Mouse (Mus musculus) cortical plate, adult 2 months (tissue): ENCODE measurements around the gene Cfap77. TPM values are rescaled to one million over a fixed set of nuclear protein-coding genes. Genes with fewer than 3 reads are reported as not detected.

Experiments
- H3K27ac ChIP-seq: fragments of 200-500 bp; 2 replicates; pipeline ENCODE4 v1.5.1; 2012; ENCODE audit warnings: low read length, control low read depth, inconsistent platforms; ENCODE audit not compliant: insufficient read depth
- H3K4me1 ChIP-seq: fragments of 200-500 bp; 2 replicates; pipeline ENCODE4 v1.6.1; 2011; ENCODE audit warnings: low read length; ENCODE audit not compliant: control insufficient read depth, insufficient read depth
- H3K4me3 ChIP-seq: fragments of 200-500 bp; 2 replicates; pipeline ENCODE4 v1.5.1; 2011; ENCODE audit warnings: mild to moderate bottlenecking, low read length, control low read depth; ENCODE audit not compliant: insufficient read depth
- CTCF ChIP-seq: fragments of 200-500 bp; IDR thresholded peaks from 2 replicates; pipeline ENCODE4 v1.5.1; 2011; ENCODE audit warnings: mild to moderate bottlenecking, control low read depth, low read length; ENCODE audit not compliant: insufficient read depth; ENCODE audit errors: extremely low read depth
- POLR2A ChIP-seq: fragments of 200-500 bp; IDR thresholded peaks from 2 replicates; pipeline ENCODE4 v1.6.1; 2011; ENCODE audit warnings: mild to moderate bottlenecking, low read length, control low read depth; ENCODE audit not compliant: insufficient read depth; ENCODE audit errors: extremely low read depth
- polyA plus RNA-seq: library from polyadenylated mRNA; depleted of rRNA; stranded (reverse); fragments of >200 nt; gene quantifications from 2 replicates; pipeline ENCODE4 v1.2.3, GENCODE M21; 2012; rRNA removed

Cfap77 gene
- polyA plus RNA-seq, 1 experiment, result 0.15 TPM

DNA sequence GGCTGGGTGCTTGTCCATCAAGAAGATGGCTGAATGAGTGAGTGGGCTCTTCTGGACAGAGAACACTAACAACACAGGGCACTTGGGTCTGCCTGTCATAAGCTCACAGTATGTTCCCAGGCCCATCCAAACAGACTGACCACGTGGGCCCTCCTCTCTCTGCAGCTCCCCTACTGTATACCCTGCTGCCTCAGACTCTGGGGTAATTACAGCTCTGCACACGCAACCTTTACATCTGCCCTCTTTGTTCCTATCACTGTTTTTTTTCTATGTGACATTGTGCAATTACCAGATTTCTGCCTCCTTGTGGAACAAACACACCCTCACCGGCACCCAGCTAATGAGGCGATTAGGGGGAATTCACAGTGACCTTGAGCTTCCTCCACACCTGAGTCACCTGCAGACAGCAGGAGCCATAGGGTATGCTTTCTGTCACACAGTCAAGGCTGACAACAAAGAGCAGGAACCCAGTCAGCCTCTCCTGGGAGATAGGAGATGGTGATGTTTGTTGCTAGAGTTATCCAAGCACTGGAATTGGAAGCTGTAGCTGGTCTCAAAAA lies 157.4 kb downstream of the Cfap77 start:
- no peak overlapping the region for H3K27ac ChIP-seq
- no peaks in the 10 kb centered on the region for H3K4me1 ChIP-seq
- H3K4me3 ChIP-seq, result no peak overlapping the region
- TF ChIP-seq CTCF (no peak), POLR2A (no peak)

- Histone ChIP-seq H3K27ac (no peak overlapping the region), H3K4me1 (no peaks in the 10 kb centered on the region), H3K4me3 (no peak overlapping the region)
- TF ChIP-seq CTCF, result no peak
- no peak for TF ChIP-seq POLR2A
These were observed 159.0 kb downstream of the Cfap77 start for GRCm38 (mm10) chr2:28895876-28896275.

GRCm38 (mm10) chr2:28893526-28893925 lies 161.3 kb downstream of the Cfap77 start:
- TF ChIP-seq CTCF (no peak), POLR2A (no peak)
- Histone ChIP-seq H3K4me1 (no peaks in the 10 kb centered on the region), H3K4me3 (no peak overlapping the region), H3K27ac (no peak overlapping the region)

DNA sequence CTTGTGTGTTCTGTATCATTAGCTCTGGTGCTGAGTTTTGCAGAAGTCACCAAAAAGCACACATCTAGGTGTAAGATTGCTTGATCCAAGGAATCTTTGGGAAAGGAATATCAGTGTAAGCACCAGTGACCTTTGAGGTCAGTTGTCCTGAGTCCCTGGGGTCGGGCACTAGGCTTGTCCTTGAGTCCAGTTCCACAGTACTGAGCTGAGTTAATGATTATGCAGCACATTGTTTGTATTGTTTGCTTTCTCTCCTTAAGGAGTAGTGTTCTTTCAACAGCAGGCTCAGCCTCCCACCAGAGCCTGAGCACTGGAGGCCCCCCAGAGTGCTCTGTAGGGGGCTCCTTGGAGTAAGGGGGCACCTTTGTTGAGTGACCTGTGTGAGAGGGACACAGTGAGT lies 162.1 kb downstream of the Cfap77 start:
- Histone ChIP-seq H3K27ac (no peak overlapping the region), H3K4me3 (no peak overlapping the region)

DNA sequence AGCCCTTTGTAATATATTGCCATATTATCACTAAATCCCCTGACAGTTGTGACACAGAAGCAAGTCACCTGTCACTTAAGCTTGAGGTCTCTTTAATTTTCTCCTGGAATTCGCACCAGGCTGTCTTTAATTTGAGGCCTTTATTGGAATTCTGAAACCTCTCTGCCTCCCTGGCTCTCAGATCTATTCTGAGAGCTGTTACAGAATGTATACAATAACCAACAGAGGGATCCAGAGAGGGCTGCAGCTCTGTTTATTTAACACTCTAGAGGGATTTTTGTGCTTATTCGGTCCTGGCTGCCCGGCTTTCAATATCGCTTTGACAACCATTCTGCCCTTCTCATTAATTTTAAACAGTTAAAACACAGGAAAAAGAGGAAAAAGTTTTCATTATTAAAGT lies 170.0 kb downstream of the Cfap77 start:
- TF ChIP-seq POLR2A (no peak), CTCF (no peak)
- Histone ChIP-seq H3K4me3 (no peak overlapping the region), H3K27ac (no peak overlapping the region), H3K4me1 (no peaks in the 10 kb centered on the region)

More for the DNA sequence above, 162.1 kb downstream of the Cfap77 start:
- no peaks in the 10 kb centered on the region for H3K4me1 ChIP-seq
- TF ChIP-seq CTCF (no peak), POLR2A (no peak)

GRCm38 (mm10) chr2:28882826-28883485 lies 171.9 kb downstream of the Cfap77 start:
- Histone ChIP-seq H3K4me1 (no peaks in the 10 kb centered on the region), H3K4me3 (no peak overlapping the region), H3K27ac (no peak overlapping the region)
- TF ChIP-seq POLR2A (no peak), CTCF (no peak)

DNA sequence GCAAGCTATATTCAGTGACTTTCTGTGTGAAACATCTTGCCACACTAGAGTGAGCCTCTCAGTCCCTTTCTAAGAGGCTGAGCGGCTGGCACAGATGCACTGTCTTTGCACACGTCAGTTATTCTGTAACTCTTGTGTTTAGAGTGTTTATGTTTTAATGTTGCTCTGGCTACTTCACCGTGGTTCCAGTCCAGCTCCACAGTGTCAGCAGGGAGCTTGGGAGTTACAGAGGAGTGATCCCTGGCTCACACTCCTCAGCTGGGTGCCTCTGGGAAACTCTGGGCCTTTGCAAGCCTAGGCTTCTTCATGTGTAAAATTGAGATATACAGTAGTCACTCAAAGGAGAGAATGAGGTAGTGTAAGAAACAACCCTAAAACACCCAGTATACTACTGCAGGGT lies 172.8 kb downstream of the Cfap77 start:
- no peak overlapping the region for H3K4me3 ChIP-seq
- H3K4me1 ChIP-seq, result no peaks in the 10 kb centered on the region
- TF ChIP-seq CTCF (no peak), POLR2A (no peak)
- H3K27ac ChIP-seq, result no peak overlapping the region

DNA sequence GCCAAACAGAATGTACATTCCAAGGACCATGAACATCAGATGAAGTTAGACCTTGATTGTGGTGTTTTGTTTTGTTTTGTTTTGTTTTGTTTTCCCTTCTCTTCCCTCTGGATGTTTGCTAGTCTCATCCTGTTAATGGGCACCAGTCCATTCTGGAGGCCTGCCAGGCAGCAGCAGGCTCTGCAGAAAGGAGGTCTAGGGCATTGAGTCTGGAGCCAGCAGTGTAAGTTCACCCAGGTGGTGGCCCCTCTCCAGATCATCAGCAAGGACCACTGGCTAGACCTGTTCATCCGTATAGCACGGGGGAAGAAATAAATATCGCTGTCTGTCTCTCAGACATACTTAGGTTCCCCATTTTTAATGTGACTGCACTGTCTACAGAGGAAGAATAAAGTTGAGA lies 173.6 kb downstream of the Cfap77 start:
- Histone ChIP-seq H3K4me3 (no peak overlapping the region), H3K4me1 (no peaks in the 10 kb centered on the region), H3K27ac (no peak overlapping the region)
- TF ChIP-seq CTCF (no peak), POLR2A (no peak)

Other genes starting within 250 kb of the Cfap77 start
- gene Gtf3c4, start 214.7 kb downstream of the Cfap77 start, polyA plus RNA-seq, result 12.6 and 12.9 TPM in 2 replicates
- gene Ddx31, start 214.7 kb downstream of the Cfap77 start, polyA plus RNA-seq, result 4.9 and 5.7 TPM in 2 replicates
- 0.04 TPM in 1 of 2 replicates, not detected in the other for gene Barhl1, start 138.4 kb downstream of the Cfap77 start, polyA plus RNA-seq
- 15.3 and 19.0 TPM in 2 replicates for gene Ttf1, start 5.2 kb upstream of the Cfap77 start, polyA plus RNA-seq
- 13.7 and 14.2 TPM in 2 replicates for gene Setx, start 69.1 kb upstream of the Cfap77 start, polyA plus RNA-seq
- gene Ntng2, start 197.9 kb upstream of the Cfap77 start, polyA plus RNA-seq, result 51.7 and 54.1 TPM in 2 replicates